Mouse (Mus musculus) liver, embryonic 12.5 days (tissue): ENCODE data around the gene Camkmt. TPM values are rescaled to one million over a fixed set of nuclear protein-coding genes. Genes with fewer than 3 reads are reported as not detected.

Experiments
- ATAC-seq: fragments of 200-750 bp; cut with Nextera tagmentation; 2 replicates; pipeline ENCODE4 v1.8.0; 2017; ENCODE audit warnings: moderate number of reproducible peaks, mild to moderate bottlenecking, moderate library complexity
- H3K27ac ChIP-seq: fragments of 300-500 bp; sonication (generic); 2 replicates; pipeline ENCODE4 v1.5.1; 2016; ENCODE audit warnings: mild to moderate bottlenecking
- H3K27me3 ChIP-seq: fragments of 300-500 bp; sonication (generic); replicated peaks from 2 replicates; pipeline ENCODE4 v1.6.1; 2016; ENCODE audit warnings: mild to moderate bottlenecking, moderate library complexity
- H3K36me3 ChIP-seq: fragments of 300-500 bp; sonication (generic); 2 replicates; pipeline ENCODE4 v1.6.1; 2016; ENCODE audit warnings: mild to moderate bottlenecking, moderate library complexity
- H3K4me1 ChIP-seq: fragments of 300-500 bp; sonication (generic); 2 replicates; pipeline ENCODE4 v1.6.1; 2016
- H3K4me2 ChIP-seq: fragments of 300-500 bp; sonication (generic); 2 replicates; pipeline ENCODE4 v1.6.1; 2016; ENCODE audit warnings: mild to moderate bottlenecking, moderate library complexity
- H3K4me3 ChIP-seq: fragments of 300-500 bp; sonication (generic); 2 replicates; pipeline ENCODE4 v1.5.1; 2016; ENCODE audit warnings: mild to moderate bottlenecking, moderate library complexity
- H3K9ac ChIP-seq: fragments of 300-500 bp; sonication (generic); 2 replicates; pipeline ENCODE4 v1.6.1; 2016; ENCODE audit warnings: mild to moderate bottlenecking, moderate library complexity
- H3K9me3 ChIP-seq: fragments of 300-500 bp; sonication (generic); replicated peaks from 2 replicates; pipeline ENCODE4 v1.6.1; 2016; ENCODE audit warnings: mild to moderate bottlenecking, moderate library complexity
- WGBS: fragments of 180-500 bp; shearing (Covaris S2); methylation state at CpG from one replicate; pipeline ENCODE4 v1.1.7; 2016; ENCODE audit not compliant: insufficient replicate concordance; 5-methylcytosine and 5-hydroxymethylcytosine counted together
- polyA plus RNA-seq: library from polyadenylated mRNA; unstranded; fragments of >200 nt; fragmentation: Nextera tagmentation; extraction: Ambion mirVana; gene quantifications from 2 replicates; pipeline ENCODE4 v1.2.1, GENCODE M21; 2016

Camkmt gene
- polyA plus RNA-seq, 1 experiment from 2014 or later = 4.4 TPM

DNA sequence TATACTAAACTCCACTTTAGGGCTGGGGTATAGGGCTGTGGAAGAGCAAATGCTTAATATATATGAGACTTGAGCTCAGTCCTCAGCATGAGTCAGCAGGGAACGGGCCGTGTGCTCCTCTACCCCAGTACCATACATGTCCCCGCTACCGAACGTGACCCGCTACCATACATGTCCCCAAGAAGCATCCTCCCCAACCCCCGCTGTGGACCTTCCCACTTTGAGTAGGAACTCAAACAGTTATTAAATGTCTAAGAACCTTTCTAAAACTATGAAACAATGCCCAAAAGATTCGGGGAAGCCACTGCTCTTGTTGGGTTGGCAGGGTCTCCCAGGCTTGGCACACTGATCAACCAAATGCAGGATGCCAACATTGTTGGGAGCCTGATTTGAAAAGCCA lies 390.9 kb downstream of the Camkmt start:
- Histone ChIP-seq H3K36me3 (no peaks in the 10 kb centered on the region), H3K9ac (no peak overlapping the region), H3K4me2 (no peak overlapping the region), H3K4me3 (no peak overlapping the region), H3K4me1 (no peaks in the 10 kb centered on the region), H3K27ac (no peak overlapping the region), H3K9me3 (no peaks in the 10 kb centered on the region), H3K27me3 (peaks cover 70% of the 10 kb centered on the region)
- WGBS = 74% methylated on average over 8 of the region's 8 CpGs
- ATAC-seq = no peak

DNA sequence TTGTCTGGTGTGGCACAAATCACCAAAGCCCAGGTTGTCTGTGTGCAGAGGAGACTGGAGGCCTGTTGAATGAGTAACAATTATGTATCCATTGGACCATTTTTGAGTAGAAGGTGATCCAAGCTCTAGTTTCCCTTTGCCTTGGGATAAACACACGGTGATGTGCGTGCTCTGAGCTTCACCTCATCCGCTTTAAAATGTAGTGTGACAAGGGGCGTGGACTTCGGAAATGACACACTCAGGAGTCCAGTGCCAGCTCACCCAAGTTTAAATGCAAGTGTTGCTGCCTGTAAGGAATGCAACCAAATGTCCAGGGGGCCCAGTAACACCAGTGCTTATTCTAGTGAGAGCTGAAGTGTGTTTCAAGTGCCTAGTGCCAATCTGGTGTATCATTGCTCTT lies 392.7 kb downstream of the Camkmt start:
- Histone ChIP-seq H3K27ac (no peak overlapping the region), H3K27me3 (peaks cover 81% of the 10 kb centered on the region), H3K4me2 (no peak overlapping the region), H3K36me3 (no peaks in the 10 kb centered on the region), H3K9ac (no peak overlapping the region), H3K9me3 (no peaks in the 10 kb centered on the region), H3K4me1 (peaks cover 5% of the 10 kb centered on the region; the same call in 1 of the 2 replicates), H3K4me3 (no peak overlapping the region)
- no peak for ATAC-seq
- WGBS = 70% methylated on average over 5 of the region's 5 CpGs

DNA sequence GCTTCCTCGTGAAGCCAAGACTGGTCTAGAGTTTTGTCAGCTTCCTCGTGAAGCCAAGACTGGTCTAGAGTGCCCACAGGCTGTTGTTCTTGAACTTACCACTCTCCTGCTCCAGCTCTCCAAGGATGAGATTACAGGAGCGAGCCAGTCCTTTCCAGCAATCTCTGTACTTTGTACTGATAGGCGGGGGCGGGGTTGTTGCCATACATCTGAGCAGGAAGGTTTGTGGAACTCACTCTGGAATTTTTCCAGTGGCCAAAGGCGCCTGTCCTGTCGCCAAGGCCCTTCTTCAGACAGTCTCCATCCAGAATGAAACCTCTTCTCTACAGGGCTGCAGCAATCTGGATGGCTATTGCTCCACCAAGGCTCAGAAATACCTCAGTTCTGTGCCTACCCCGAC lies 393.7 kb downstream of the Camkmt start:
- Histone ChIP-seq H3K27me3 (peaks cover 89% of the 10 kb centered on the region), H3K9me3 (no peaks in the 10 kb centered on the region), H3K4me3 (no peak overlapping the region), H3K27ac (no peak overlapping the region), H3K36me3 (no peaks in the 10 kb centered on the region), H3K4me1 (peaks cover 5% of the 10 kb centered on the region; the same call in 1 of the 2 replicates), H3K9ac (no peak overlapping the region), H3K4me2 (no peak overlapping the region)
- WGBS = 37% methylated on average over 8 of the region's 8 CpGs
- ATAC-seq = no peak

DNA sequence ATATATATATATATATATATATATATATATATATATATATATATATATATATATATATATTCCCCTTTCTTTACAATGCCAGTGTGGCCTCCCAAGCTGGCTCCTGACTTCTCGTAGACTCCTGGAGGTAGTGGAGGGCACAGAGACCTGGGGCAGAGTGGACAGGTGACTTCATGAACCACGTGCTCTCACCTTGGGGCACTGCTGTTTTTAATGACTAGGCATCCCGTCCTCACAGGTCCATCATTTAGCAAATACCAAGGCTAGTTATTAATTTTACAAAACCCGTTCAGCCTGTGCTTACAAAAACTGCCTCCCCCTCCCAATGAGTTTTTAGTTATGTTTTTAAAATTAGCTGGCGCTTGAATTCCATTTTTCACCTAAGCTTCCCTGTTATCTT lies 394.2 kb downstream of the Camkmt start:
- H3K27ac ChIP-seq = no peak overlapping the region
- peaks cover 5% of the 10 kb centered on the region; the same call in 1 of the 2 replicates for H3K4me1 ChIP-seq
- 23% methylated on average over 5 of the region's 5 CpGs for WGBS
- ATAC-seq = no peak
- peaks cover 94% of the 10 kb centered on the region for H3K27me3 ChIP-seq
- no peak overlapping the region for H3K4me3 ChIP-seq
- H3K9ac ChIP-seq = no peak overlapping the region
- H3K9me3 ChIP-seq = no peaks in the 10 kb centered on the region
- no peaks in the 10 kb centered on the region for H3K36me3 ChIP-seq
- H3K4me2 ChIP-seq = no peak overlapping the region

DNA sequence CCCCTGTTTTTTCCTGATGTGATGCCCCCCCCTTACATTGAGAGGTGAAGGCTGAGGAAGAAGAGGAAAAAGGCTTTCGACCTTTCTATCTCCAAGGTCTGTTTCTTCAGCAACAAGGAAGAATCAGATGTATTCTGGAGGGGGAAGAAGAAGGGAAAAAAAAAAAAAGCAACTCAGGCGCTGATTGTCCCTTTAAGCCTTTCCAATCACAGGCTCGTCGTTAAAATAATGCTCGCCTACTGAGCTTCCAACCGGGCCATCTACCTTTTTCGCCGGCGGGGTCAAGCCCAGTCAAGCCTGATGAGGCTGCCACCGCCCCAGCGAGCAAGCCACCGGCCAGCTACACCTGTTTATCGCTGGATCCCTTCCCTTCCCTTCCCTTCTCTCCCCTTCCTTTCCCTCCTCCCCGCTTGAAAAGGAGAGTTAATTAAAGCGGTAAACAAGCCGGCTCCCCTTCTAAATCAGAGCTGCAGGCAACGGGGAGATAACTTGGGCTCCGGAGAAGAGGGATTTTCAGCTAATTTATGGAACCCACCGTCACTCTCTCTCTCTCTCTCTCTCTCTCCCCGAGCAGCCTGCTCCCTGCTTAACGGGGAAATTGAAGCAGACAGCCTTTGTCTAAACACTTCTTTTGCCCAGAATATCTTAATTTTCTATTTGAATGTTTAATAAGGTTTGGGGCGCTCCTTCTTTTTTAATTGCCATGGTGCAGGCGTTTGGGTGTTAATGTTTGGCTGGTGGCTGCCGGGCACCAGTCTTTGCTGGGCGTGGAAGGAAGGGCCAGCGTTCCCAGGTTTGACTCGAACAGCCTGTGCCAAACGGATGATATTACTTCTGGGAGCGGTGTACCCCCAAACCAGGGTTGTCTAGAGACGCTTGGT lies 395.0 kb downstream of the Camkmt start:
- Histone ChIP-seq H3K4me3 (no peak overlapping the region), H3K9me3 (no peaks in the 10 kb centered on the region), H3K36me3 (no peaks in the 10 kb centered on the region), H3K4me2 (no peak overlapping the region), H3K27me3 (peaks cover 97% of the 10 kb centered on the region), H3K27ac (no peak overlapping the region), H3K4me1 (peaks cover 5% of the 10 kb centered on the region; the same call in 1 of the 2 replicates), H3K9ac (no peak overlapping the region)
- no peak for ATAC-seq
- WGBS = 2% methylated on average over 30 of the region's 30 CpGs

DNA sequence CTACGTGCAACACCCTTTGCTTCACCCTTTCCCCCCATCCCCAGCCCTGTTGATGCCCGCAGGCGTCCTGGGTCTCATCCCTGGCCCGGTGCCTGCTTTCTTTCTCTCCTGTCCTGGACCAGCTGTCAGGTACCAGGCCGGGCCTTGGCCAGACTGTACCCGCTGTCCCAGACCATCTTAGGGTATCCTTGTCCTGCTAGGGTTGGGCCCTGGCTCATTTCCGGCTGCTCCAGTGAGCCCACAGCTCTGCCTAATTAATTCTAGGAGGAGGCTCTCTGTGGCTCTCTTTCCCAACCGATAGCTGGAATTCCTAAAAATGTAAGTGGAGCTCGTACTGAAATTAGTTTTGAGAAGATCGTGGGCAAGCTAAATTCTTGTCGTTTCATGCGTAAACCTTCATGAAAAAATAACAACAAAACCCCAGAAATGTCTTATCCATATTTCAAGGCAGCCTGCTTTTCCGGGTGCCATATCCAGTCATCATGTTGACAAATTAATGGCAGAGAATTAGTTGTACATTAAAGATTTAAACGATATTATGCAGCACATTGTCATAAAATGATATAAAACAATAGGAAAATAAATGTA lies 395.7 kb downstream of the Camkmt start:
- H3K4me1 ChIP-seq = peaks cover 5% of the 10 kb centered on the region; the same call in 1 of the 2 replicates
- no peak overlapping the region for H3K9ac ChIP-seq
- WGBS = 7% methylated on average over 14 of the region's 14 CpGs
- no peak overlapping the region for H3K27ac ChIP-seq
- no peaks in the 10 kb centered on the region for H3K36me3 ChIP-seq
- no peaks in the 10 kb centered on the region for H3K9me3 ChIP-seq
- peaks cover 97% of the 10 kb centered on the region for H3K27me3 ChIP-seq
- no peak overlapping the region for H3K4me3 ChIP-seq
- ATAC-seq = no peak
- H3K4me2 ChIP-seq = no peak overlapping the region

DNA sequence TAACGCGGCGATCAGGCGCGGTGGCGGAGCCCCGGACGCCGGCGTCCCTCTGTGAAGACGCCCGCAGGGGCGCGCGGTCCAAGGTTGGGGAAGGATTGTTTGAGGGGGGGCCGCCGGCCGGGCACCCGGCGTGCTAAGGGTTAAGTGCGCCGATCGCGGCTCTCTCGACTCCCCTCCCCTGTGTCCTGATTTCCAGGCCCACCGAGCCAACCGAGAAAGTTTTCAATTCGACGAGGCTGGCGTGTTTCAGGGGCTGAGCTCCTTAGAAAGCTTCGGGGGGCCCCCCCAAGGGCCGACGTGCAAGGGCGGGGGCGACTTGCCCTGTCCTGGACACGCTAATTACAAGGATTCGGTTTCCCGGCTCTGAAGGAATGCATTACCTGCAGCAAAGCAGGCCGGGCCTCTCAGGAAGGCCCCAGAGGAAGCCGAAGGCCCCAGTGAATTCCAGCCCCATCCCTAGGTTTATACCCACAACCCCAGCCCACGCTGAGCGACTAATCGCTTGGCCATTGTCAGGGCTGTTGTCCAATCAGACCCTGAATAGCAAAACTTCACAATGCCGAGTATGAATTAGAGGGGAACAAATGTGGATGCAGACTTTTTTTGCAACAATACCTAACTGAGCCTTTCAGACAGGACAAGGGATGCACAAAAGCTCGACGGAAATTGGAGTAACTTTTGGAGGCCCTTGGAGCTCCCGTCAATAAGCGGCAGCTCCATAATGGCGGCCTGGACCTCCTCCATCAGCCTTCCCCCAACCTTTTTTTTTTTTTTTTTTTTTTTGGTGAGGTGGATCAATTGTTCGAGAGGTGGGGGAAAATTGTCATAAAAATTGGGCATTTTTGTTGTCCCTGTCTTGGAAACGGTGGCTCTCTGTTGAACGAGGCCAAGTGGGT lies 396.5 kb downstream of the Camkmt start:
- WGBS = 6% methylated on average over 52 of the region's 52 CpGs
- Histone ChIP-seq H3K27ac (no peak overlapping the region), H3K27me3 (peaks cover 97% of the 10 kb centered on the region), H3K9me3 (no peaks in the 10 kb centered on the region), H3K36me3 (no peaks in the 10 kb centered on the region), H3K9ac (no peak overlapping the region), H3K4me3 (no peak overlapping the region), H3K4me2 (0 out of 2 replicates have a peak overlapping the region, but pooled peaks have one; percentile 22), H3K4me1 (peaks cover 5% of the 10 kb centered on the region; the same call in 1 of the 2 replicates)
- ATAC-seq = no peak

DNA sequence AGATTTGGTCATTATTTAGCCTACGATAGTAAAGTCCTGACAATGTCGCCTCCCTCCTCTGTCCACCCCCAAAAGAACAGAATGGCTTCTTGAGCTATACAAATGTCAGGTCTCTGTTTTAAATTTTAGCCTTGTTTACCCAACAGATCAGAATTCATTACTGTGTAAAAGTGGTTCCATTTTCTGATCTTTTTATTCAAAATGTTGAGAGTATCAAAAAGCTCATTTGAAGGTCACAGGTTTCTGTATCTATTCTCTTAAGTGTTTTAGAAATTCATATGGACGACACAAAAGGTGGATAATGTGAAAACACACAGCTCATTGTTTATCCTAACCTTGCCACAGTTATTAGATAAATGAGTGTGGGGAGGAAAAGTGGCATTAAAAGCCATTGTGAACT lies 397.2 kb downstream of the Camkmt start:
- Histone ChIP-seq H3K4me3 (no peak overlapping the region), H3K27me3 (peaks cover 91% of the 10 kb centered on the region), H3K9me3 (no peaks in the 10 kb centered on the region), H3K4me2 (no peak overlapping the region), H3K4me1 (peaks cover 5% of the 10 kb centered on the region; the same call in 1 of the 2 replicates), H3K36me3 (no peaks in the 10 kb centered on the region), H3K9ac (no peak overlapping the region), H3K27ac (no peak overlapping the region)
- WGBS = 45% methylated on average over 3 of the region's 3 CpGs
- ATAC-seq = no peak

DNA sequence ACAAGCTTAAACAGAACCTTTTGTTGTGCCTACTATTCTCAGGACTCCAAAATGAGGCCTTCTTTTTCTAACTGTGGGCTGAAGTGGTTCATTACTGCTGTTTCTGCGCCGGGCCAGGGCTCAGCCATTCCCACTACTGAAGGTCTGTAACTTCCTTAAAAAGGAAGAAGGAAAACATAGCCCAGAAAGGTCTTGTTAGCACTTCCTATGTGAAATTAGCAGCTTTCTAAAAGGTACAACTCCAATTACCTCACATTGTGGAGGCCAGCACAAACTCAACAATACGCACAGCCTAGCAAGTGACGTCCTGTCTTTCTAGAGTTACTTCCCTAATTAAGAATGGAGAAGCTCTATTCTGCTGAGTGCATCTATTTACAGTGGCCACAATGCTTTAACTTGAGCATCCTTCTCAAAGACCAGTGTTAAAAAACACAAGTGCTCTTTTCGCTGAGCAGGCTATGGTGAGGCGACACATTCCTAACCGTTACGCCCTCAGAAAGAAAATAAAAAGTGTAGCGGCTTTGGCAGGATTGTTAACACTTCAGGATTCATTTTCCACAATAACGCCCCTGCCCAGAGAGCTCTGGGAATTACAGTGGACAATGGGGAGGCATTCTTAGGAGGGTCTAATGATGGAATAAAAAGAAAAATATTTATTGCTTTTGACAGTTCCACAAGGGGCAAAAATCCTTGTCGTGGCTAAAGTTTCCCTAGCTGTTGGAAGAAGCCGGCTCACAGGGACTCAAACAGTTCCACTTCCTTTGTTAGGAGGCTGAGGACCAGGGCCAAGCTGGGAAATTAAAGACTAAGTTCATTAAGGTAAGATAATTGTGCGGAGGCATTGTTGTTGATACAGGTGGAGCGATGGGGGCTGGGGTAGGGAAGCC lies 398.5 kb downstream of the Camkmt start:
- no peak overlapping the region for H3K27ac ChIP-seq
- H3K9me3 ChIP-seq = no peaks in the 10 kb centered on the region
- no peak overlapping the region for H3K4me3 ChIP-seq
- no peak overlapping the region for H3K9ac ChIP-seq
- H3K4me2 ChIP-seq = no peak overlapping the region
- H3K36me3 ChIP-seq = no peaks in the 10 kb centered on the region
- WGBS = 7% methylated on average over 14 of the region's 14 CpGs
- peaks cover 85% of the 10 kb centered on the region for H3K27me3 ChIP-seq
- H3K4me1 ChIP-seq = peaks cover 5% of the 10 kb centered on the region; the same call in 1 of the 2 replicates
- ATAC-seq = no peak

DNA sequence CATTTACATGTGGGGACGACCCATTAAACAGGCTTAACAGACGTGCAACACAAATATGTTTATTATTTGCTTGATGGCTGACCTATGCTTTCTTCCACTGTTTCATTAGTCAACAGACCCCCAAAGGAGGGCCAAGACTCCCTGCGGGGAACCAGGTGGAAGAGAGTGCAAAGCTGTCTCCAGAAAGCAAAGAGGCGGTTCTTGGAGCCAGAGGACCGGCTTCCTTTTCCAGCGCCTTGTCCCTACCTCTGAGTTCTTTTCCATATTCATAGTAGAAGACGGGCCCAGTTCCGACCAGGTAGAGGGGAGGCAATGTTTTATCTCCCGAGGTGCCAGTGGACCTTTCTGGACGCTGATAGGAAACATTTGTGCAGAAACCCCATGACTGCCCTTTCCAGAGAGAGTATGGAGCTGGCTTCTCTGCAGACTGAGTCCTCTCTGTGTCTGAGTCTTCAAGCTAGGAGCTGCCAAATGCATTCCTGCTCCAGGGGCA lies 399.2 kb downstream of the Camkmt start:
- H3K27me3 ChIP-seq = peaks cover 79% of the 10 kb centered on the region
- ATAC-seq = no peak
- no peak overlapping the region for H3K4me3 ChIP-seq
- H3K36me3 ChIP-seq = no peaks in the 10 kb centered on the region
- H3K4me2 ChIP-seq = no peak overlapping the region
- no peak overlapping the region for H3K27ac ChIP-seq
- WGBS = 7% methylated on average over 10 of the region's 10 CpGs
- H3K4me1 ChIP-seq = peaks cover 5% of the 10 kb centered on the region; the same call in 1 of the 2 replicates
- no peak overlapping the region for H3K9ac ChIP-seq
- H3K9me3 ChIP-seq = no peaks in the 10 kb centered on the region

DNA sequence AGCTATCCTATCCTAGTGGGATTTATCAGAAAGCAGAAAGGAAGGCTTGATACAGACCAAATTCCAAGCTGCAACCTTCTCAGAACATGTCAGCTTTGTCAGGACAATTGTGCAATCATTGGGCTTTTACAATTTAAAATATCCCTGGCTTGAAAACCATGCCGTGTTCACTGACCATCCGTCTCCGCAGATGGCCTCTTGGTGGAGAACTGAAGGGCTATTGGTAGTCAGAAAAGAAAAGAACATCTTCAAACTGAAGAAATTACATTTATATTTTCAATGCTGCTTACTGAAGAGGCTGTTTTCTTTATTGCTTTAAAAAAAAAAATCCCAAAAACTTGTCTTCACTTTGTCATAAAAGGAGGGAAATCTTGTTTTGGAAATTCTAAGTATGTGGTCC lies 401.1 kb downstream of the Camkmt start:
- no peak overlapping the region for H3K9ac ChIP-seq
- no peaks in the 10 kb centered on the region for H3K36me3 ChIP-seq
- peaks cover 3% of the 10 kb centered on the region; the same call in 1 of the 2 replicates for H3K4me1 ChIP-seq
- H3K4me2 ChIP-seq = no peak overlapping the region
- no peak overlapping the region for H3K4me3 ChIP-seq
- 58% methylated on average over 3 of the region's 3 CpGs for WGBS
- peaks cover 60% of the 10 kb centered on the region for H3K27me3 ChIP-seq
- H3K9me3 ChIP-seq = no peaks in the 10 kb centered on the region
- ATAC-seq = no peak
- no peak overlapping the region for H3K27ac ChIP-seq
